Mouse (Mus musculus) E14TG2a.4 (cell line): ENCODE measurements at regions not wholly inside any gene's neighbourhood (a gene's known extent, or its start where the extent isn't known, plus 50 kb on each side); places are given as distances from the start of the nearest gene placed in this dataset.

ENCODE experiments used
- H3K27me3 ChIP-seq: 2 replicates; pipeline ENCODE4 v1.6.1; 2014; ENCODE audit warnings: low read length, control low read depth; ENCODE audit not compliant: insufficient read depth
- H3K36me3 ChIP-seq: 2 replicates; pipeline ENCODE4 v1.6.1; 2014; ENCODE audit warnings: low read length, control low read depth; ENCODE audit not compliant: insufficient read depth
- H3K4me1 ChIP-seq: replicated peaks from 2 replicates; pipeline ENCODE4 v1.6.1; 2014; ENCODE audit warnings: low read depth, low read length, control low read depth
- H3K4me3 ChIP-seq: replicated peaks from 2 replicates; pipeline ENCODE4 v1.5.1; 2014; ENCODE audit warnings: mild to moderate bottlenecking, low read length
- H3K9me3 ChIP-seq: 2 replicates; pipeline ENCODE4 v1.6.1; 2014; ENCODE audit warnings: low read length, control low read depth
- CTCF ChIP-seq: conservative IDR thresholded peaks from 2 replicates; pipeline ENCODE4 v1.5.1; 2014; ENCODE audit warnings: low read length
- NANOG ChIP-seq: IDR thresholded peaks from 2 replicates; pipeline ENCODE4 v1.6.1; 2014; ENCODE audit warnings: borderline replicate concordance, low read length, mixed read lengths
- POU5F1 ChIP-seq: IDR thresholded peaks from 2 replicates; pipeline ENCODE4 v1.6.1; 2014; ENCODE audit warnings: low read length, borderline replicate concordance

- H3K27me3 ChIP-seq: 0 out of 2 replicates have a peak, but pooled peaks cover 2% of the 10 kb centered on the region
- no peak overlapping the region for H3K4me3 ChIP-seq
- no peaks in the 10 kb centered on the region for H3K9me3 ChIP-seq
- no peaks in the 10 kb centered on the region for H3K36me3 ChIP-seq
- no peak for TF ChIP-seq NANOG
- TF ChIP-seq CTCF: no peak
- no peak for TF ChIP-seq POU5F1
- no peaks in the 10 kb centered on the region for H3K4me1 ChIP-seq
Observed at GRCm38 (mm10) chr10:39260061-39260460, 96.5 kb upstream of the Ccn6 start.

DNA sequence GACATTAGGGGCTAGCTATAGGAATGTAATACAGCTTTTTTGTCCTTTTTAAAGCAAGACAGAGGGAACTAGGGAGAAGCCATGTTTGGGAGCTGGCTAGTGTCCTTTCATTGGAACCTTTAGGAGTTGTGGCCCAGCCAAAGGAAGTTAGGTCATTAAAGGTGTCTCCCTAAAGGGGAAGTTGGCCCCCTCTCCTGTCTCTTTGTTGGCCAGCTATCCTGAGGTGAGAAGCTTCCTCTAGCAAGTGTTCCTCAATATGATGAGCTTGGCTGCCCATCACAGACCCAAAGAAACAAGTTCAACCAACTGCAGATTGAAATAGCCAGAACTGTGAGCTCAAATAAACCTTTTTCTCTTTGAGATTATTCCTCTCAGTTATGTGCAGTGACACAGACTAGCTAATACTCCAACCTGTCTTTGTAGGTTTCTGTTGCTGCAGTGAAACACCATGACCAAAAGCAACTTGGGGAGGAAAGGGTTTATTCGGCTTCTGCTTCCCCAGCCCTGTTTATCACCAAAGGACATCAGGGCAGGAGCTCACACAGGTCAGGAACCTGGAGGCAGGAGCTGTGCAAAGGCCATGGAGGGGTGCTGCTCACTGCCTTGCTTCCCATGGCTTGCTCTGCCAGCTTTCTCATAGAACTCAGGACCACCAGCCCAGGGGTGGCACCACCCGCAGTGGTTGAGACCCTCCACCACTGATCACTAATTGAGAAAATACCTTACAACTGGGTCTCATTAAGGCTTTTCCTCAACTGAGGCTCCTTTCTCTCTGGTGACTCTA lies 94.0 kb upstream of the Ccn6 start:
- Histone ChIP-seq H3K27me3 (no peaks in the 10 kb centered on the region), H3K4me1 (no peaks in the 10 kb centered on the region), H3K4me3 (no peak overlapping the region), H3K9me3 (no peaks in the 10 kb centered on the region), H3K36me3 (no peaks in the 10 kb centered on the region)
- no peak for TF ChIP-seq NANOG
- no peak for TF ChIP-seq CTCF
- TF ChIP-seq POU5F1: no peak

GRCm38 (mm10) chr10:39254561-39254960 lies 91.0 kb upstream of the Ccn6 start:
- H3K4me3 ChIP-seq: no peak overlapping the region
- H3K36me3 ChIP-seq: no peaks in the 10 kb centered on the region
- no peaks in the 10 kb centered on the region for H3K27me3 ChIP-seq
- H3K4me1 ChIP-seq: no peaks in the 10 kb centered on the region
- no peaks in the 10 kb centered on the region for H3K9me3 ChIP-seq
- TF ChIP-seq NANOG (no peak), CTCF (no peak)

GRCm38 (mm10) chr10:39250039-39250438 lies 86.4 kb upstream of the Ccn6 start:
- Histone ChIP-seq H3K27me3 (no peaks in the 10 kb centered on the region), H3K4me1 (no peaks in the 10 kb centered on the region), H3K9me3 (no peaks in the 10 kb centered on the region), H3K4me3 (no peak overlapping the region), H3K36me3 (no peaks in the 10 kb centered on the region)
- TF ChIP-seq CTCF: no peak
- TF ChIP-seq POU5F1: no peak
- TF ChIP-seq NANOG: no peak

GRCm38 (mm10) chr10:39248486-39248885 lies 84.9 kb upstream of the Ccn6 start:
- H3K27me3 ChIP-seq: no peaks in the 10 kb centered on the region; the same call in 1 of the 2 replicates
- H3K4me1 ChIP-seq: no peaks in the 10 kb centered on the region
- no peaks in the 10 kb centered on the region for H3K36me3 ChIP-seq
- TF ChIP-seq CTCF: no peak
- TF ChIP-seq NANOG: no peak
- TF ChIP-seq POU5F1: no peak
- no peak overlapping the region for H3K4me3 ChIP-seq
- no peaks in the 10 kb centered on the region for H3K9me3 ChIP-seq

- no peak for TF ChIP-seq CTCF
- TF ChIP-seq NANOG: no peak
- no peak for TF ChIP-seq POU5F1
- Histone ChIP-seq H3K9me3 (no peaks in the 10 kb centered on the region), H3K36me3 (no peaks in the 10 kb centered on the region), H3K27me3 (peaks cover 8% of the 10 kb centered on the region; the same call in 1 of the 2 replicates), H3K4me1 (no peaks in the 10 kb centered on the region), H3K4me3 (no peak overlapping the region)
Observed at GRCm38 (mm10) chr10:39246984-39247383, 83.4 kb upstream of the Ccn6 start.

- no peak for TF ChIP-seq POU5F1
- TF ChIP-seq CTCF: no peak
- no peak for TF ChIP-seq NANOG
- Histone ChIP-seq H3K27me3 (peaks cover 20% of the 10 kb centered on the region), H3K9me3 (no peaks in the 10 kb centered on the region), H3K36me3 (no peaks in the 10 kb centered on the region), H3K4me3 (no peak overlapping the region), H3K4me1 (peaks cover 4% of the 10 kb centered on the region)
Observed at GRCm38 (mm10) chr10:39245141-39245540, 81.5 kb upstream of the Ccn6 start.

GRCm38 (mm10) chr10:39244061-39244460 lies 80.5 kb upstream of the Ccn6 start:
- H3K9me3 ChIP-seq: no peaks in the 10 kb centered on the region
- no peaks in the 10 kb centered on the region for H3K36me3 ChIP-seq
- TF ChIP-seq CTCF: no peak
- no peak for TF ChIP-seq NANOG
- TF ChIP-seq POU5F1: no peak
- peaks cover 20% of the 10 kb centered on the region for H3K27me3 ChIP-seq
- H3K4me3 ChIP-seq: no peak overlapping the region
- peaks cover 13% of the 10 kb centered on the region for H3K4me1 ChIP-seq

GRCm38 (mm10) chr10:39242398-39242797 lies 78.8 kb upstream of the Ccn6 start:
- H3K9me3 ChIP-seq: peaks cover 4% of the 10 kb centered on the region; the same call in 1 of the 2 replicates
- H3K27me3 ChIP-seq: peaks cover 20% of the 10 kb centered on the region
- H3K4me1 ChIP-seq: peaks cover 13% of the 10 kb centered on the region
- H3K4me3 ChIP-seq: no peak overlapping the region
- TF ChIP-seq POU5F1 (no peak), NANOG (no peak), CTCF (no peak)
- no peaks in the 10 kb centered on the region for H3K36me3 ChIP-seq
